Mouse (Mus musculus) activated CD4-positive, CD25-positive, alpha-beta regulatory T cell, adult 4 months (primary cell): ENCODE measurements around the gene Carm1. TPM values are rescaled to one million over a fixed set of nuclear protein-coding genes. Genes with fewer than 3 reads are reported as not detected.
A peak's percentile ranks its signal among the peaks of the same experiment; 100 is the strongest.

Source experiments
- ATAC-seq: one replicate; pipeline ENCODE4 v1.8.0; 2017
- polyA plus RNA-seq, 2 experiments: library from polyadenylated mRNA; unstranded; fragments of 100-300 nt; shearing (Covaris generic); gene quantifications; one replicate each; pipeline ENCODE4 v1.2.1; 2017

Carm1 gene
- polyA plus RNA-seq, 2 experiments from 2014 or later: 4.7 to 5.9 TPM

- peak; percentile 13 for ATAC-seq
These were observed 69.6 kb downstream of the Carm1 start for GRCm38 (mm10) chr9:21616232-21616781.

- no peak for ATAC-seq
These were observed 70.4 kb downstream of the Carm1 start for GRCm38 (mm10) chr9:21617066-21617465.

- no peak for ATAC-seq
These were observed 73.5 kb downstream of the Carm1 start for GRCm38 (mm10) chr9:21620229-21620628.

- ATAC-seq: no peak
These were observed 76.0 kb downstream of the Carm1 start for GRCm38 (mm10) chr9:21622676-21623075.

- ATAC-seq: no peak
These were observed 78.9 kb downstream of the Carm1 start for GRCm38 (mm10) chr9:21625342-21626339.

- ATAC-seq: no peak
These were observed 79.9 kb downstream of the Carm1 start for GRCm38 (mm10) chr9:21626571-21626970.

- no peak for ATAC-seq
These were observed 80.6 kb downstream of the Carm1 start for GRCm38 (mm10) chr9:21627145-21627795.

GRCm38 (mm10) chr9:21630673-21631072, 84.0 kb downstream of the Carm1 start:
- no peak for ATAC-seq

- no peak for ATAC-seq
These were observed 86.4 kb downstream of the Carm1 start for GRCm38 (mm10) chr9:21633106-21633505.

- ATAC-seq: no peak
These were observed 88.9 kb downstream of the Carm1 start for GRCm38 (mm10) chr9:21635639-21636038.

- ATAC-seq: no peak
These were observed 92.3 kb downstream of the Carm1 start for GRCm38 (mm10) chr9:21639031-21639430.

Other genes with a start within 250 kb of the Carm1 start
- 1 to 10 TPM in 1 of 2 experiments, under 1 TPM in 1; 0.84 to 1.5 TPM for gene Ap1m2, start 234.6 kb upstream of the Carm1 start, polyA plus RNA-seq
- gene Slc44a2, start 226.2 kb upstream of the Carm1 start, polyA plus RNA-seq: 100 to 1,000 TPM; 181 to 194 TPM
- gene Ilf3, start 179.0 kb upstream of the Carm1 start, polyA plus RNA-seq: 100 to 1,000 TPM in 1 of 2 experiments, 10 to 100 TPM in 1; 96.0 to 122 TPM
- 10 to 100 TPM; 34.0 to 38.8 TPM for gene Qtrt1, start 135.1 kb upstream of the Carm1 start, polyA plus RNA-seq
- gene Dnm2, start 122.0 kb upstream of the Carm1 start, polyA plus RNA-seq: 100 to 1,000 TPM; 100 to 114 TPM
- 1 to 10 TPM; 2.7 to 3.1 TPM for gene Tmed1, start 36.6 kb upstream of the Carm1 start, polyA plus RNA-seq
- 10 to 100 TPM; 56.9 to 62.4 TPM for gene AB124611, start 20.7 kb upstream of the Carm1 start, polyA plus RNA-seq
- 1 to 10 TPM; 2.8 to 3.5 TPM for gene Timm29, start 45.8 kb downstream of the Carm1 start, polyA plus RNA-seq
- gene Yipf2, start 45.9 kb downstream of the Carm1 start, polyA plus RNA-seq: 10 to 100 TPM; 16.7 to 18.3 TPM
- gene Smarca4, start 69.3 kb downstream of the Carm1 start, polyA plus RNA-seq: 10 to 100 TPM; 26.2 to 34.6 TPM
- gene Ldlr, start 176.6 kb downstream of the Carm1 start, polyA plus RNA-seq: 10 to 100 TPM; 12.6 to 20.6 TPM
- gene Spc24, start 213.4 kb downstream of the Carm1 start, polyA plus RNA-seq: 10 to 100 TPM; 18.7 to 25.8 TPM